Mouse (Mus musculus): Measurements from ENCODE around the gene Rbm17. TPM values are rescaled to one million over a fixed set of nuclear protein-coding genes. Genes with fewer than 3 reads are reported as not detected.

The Rbm17 gene
- total and polyA plus RNA-seq, 3 experiments: 223 to 318 TPM; not detected in 1

- no peaks in the 10 kb centered on the region for H3K79me2 ChIP-seq (ENCODE audit: control insufficient read depth, insufficient read depth, low read length, poor library complexity)
- no peak overlapping the region; a peak in 1 of 4 replicates for H3K4me3 ChIP-seq (ENCODE audit: control insufficient read depth in 1 of 2, insufficient read depth in 1 of 2, low read depth in 2 of 2, low read length in 2 of 2)
- no peaks in the 10 kb centered on the region for H3K36me3 ChIP-seq (ENCODE audit: control insufficient read depth in 1 of 2, insufficient read depth in 2 of 2, low read length in 2 of 2)
- no peaks in the 10 kb centered on the region for H3K27me3 ChIP-seq (ENCODE audit: control insufficient read depth in 1 of 2, insufficient read depth in 2 of 2, low read length in 2 of 2)
- H3K9ac ChIP-seq (ENCODE audit: control insufficient read depth, low read depth, low read length, poor library complexity, severe bottlenecking): peak overlapping the region; percentile 28; the same call in 1 of the 2 replicates
- peak; percentile 86 for DNase-seq (ENCODE audit: low read depth, low spot score)
- H3K4me1 ChIP-seq (ENCODE audit: control insufficient read depth in 1 of 2, insufficient read depth in 2 of 2, low read length in 2 of 2): 0 out of 4 replicates have a peak, but pooled peaks cover 0 to 3% of the 10 kb centered on the region in 2 experiments
- H3K9me3 ChIP-seq (replicated peaks; ENCODE audit: insufficient read depth, low read length): no peaks in the 10 kb centered on the region
- peak overlapping the region; percentile 29; the same call in 1 of the 2 replicates for H3K27ac ChIP-seq (ENCODE audit: control insufficient read depth, low read depth, low read length)
- TF ChIP-seq ELF1 (IDR thresholded peaks at IDR 0.05; ENCODE audit: low read depth, low read length) (no peak), ZNF384 (IDR thresholded peaks at IDR 0.05; ENCODE audit: low read depth, low read length) (no peak), HCFC1 (IDR thresholded peaks at IDR 0.05; ENCODE audit: low read depth, low read length) (no peak), BHLHE40 (IDR thresholded peaks at IDR 0.05; ENCODE audit: borderline replicate concordance, low read depth, low read length) (no peak), NELFE (IDR thresholded peaks at IDR 0.05; ENCODE audit: low read depth, low read length) (peak; percentile 34; the same call in 1 of the 2 replicates), MYC (IDR thresholded peaks at IDR 0.05; ENCODE audit: low read depth, low read length) (peak; percentile 93), TCF12 (IDR thresholded peaks at IDR 0.05; ENCODE audit: low read depth, low read length) (no peak), ZMIZ1 (IDR thresholded peaks at IDR 0.05; ENCODE audit: low read depth, low read length) (no peak), USF2 (IDR thresholded peaks at IDR 0.05; ENCODE audit: borderline replicate concordance in 1 of 2, insufficient read depth in 1 of 2, low read depth in 1 of 2, low read length in 2 of 2) (no peak), JUND (IDR thresholded peaks at IDR 0.05; ENCODE audit: low read depth, low read length) (no peak), E2F4 (IDR thresholded peaks at IDR 0.05; ENCODE audit: borderline replicate concordance, low read depth, low read length) (no peak), ETS1 (IDR thresholded peaks at IDR 0.05; ENCODE audit: low read depth, low read length) (peak; percentile 29; the same call in 1 of the 2 replicates), GATA1 (IDR thresholded peaks at IDR 0.05; ENCODE audit: low read depth, low read length) (0 out of 2 replicates have a peak, but pooled peaks have one; percentile 28), MAX (IDR thresholded peaks at IDR 0.05; ENCODE audit: low read length) (peak; percentile 76), POLR2AphosphoS5 (IDR thresholded peaks at IDR 0.05; ENCODE audit: borderline replicate concordance, low read depth, low read length) (no peak), RAD21 (IDR thresholded peaks at IDR 0.05; ENCODE audit: low read depth, low read length) (no peak), MYB (IDR thresholded peaks at IDR 0.05; ENCODE audit: low read depth, low read length) (no peak), SIN3A (IDR thresholded peaks at IDR 0.05; ENCODE audit: low read length) (peak; percentile 57), MAFK (IDR thresholded peaks at IDR 0.05; ENCODE audit: borderline replicate concordance, low read depth, low read length) (no peak), EP300 (IDR thresholded peaks at IDR 0.05; ENCODE audit: low read depth in 1 of 2, low read length in 2 of 2) (peak; percentile 28 to 40; a peak in 2 of 4 replicates), MXI1 (IDR thresholded peaks at IDR 0.05; ENCODE audit: low read depth, low read length) (peak; percentile 72), TBP (IDR thresholded peaks at IDR 0.05; ENCODE audit: low read depth, low read length) (peak; percentile 92)
These were observed 33.2 kb upstream of the Rbm17 start for GRCm38 (mm10) chr2:11637115-11637514.

Measured in MEL (cell line).